Mouse (Mus musculus): ENCODE data around the gene Rere. TPM values are rescaled to one million over a fixed set of nuclear protein-coding genes. Genes with fewer than 3 reads are reported as not detected.
"Not testable (repeated sequence)": the region's sequence is repeated elsewhere in the genome, so short reads cannot be mapped to it uniquely, and the experiment has no call there.

The Rere gene
- total RNA-seq, 1 experiment from 2014 or later, result 108 TPM

- no peak for DNase-seq
Observed at GRCm38 (mm10) chr4:150509026-150509712, 227.7 kb downstream of the Rere start.

GRCm38 (mm10) chr4:150510036-150510435 lies 228.6 kb downstream of the Rere start:
- DNase-seq, result no peak

- not testable (repeated sequence) for DNase-seq
Observed at GRCm38 (mm10) chr4:150513387-150513786, 231.9 kb downstream of the Rere start.

GRCm38 (mm10) chr4:150516201-150516600 lies 234.8 kb downstream of the Rere start:
- peak; percentile 22 for DNase-seq

- peak; percentile 26 for DNase-seq
Observed at GRCm38 (mm10) chr4:150517381-150517780, 235.9 kb downstream of the Rere start.

- no peak for DNase-seq
Observed at GRCm38 (mm10) chr4:150518826-150519225, 237.4 kb downstream of the Rere start.

GRCm38 (mm10) chr4:150520069-150520468 lies 238.6 kb downstream of the Rere start:
- no peak for DNase-seq

GRCm38 (mm10) chr4:150522425-150522824 lies 241.0 kb downstream of the Rere start:
- no peak for DNase-seq

GRCm38 (mm10) chr4:150523351-150523750 lies 241.9 kb downstream of the Rere start:
- no peak for DNase-seq

GRCm38 (mm10) chr4:150526269-150526668 lies 244.8 kb downstream of the Rere start:
- no peak for DNase-seq

- no peak for DNase-seq
Observed at GRCm38 (mm10) chr4:150528426-150528825, 247.0 kb downstream of the Rere start.

GRCm38 (mm10) chr4:150528846-150529245 lies 247.4 kb downstream of the Rere start:
- no peak for DNase-seq

- no peak for DNase-seq
Observed at GRCm38 (mm10) chr4:150531869-150532268, 250.4 kb downstream of the Rere start.

- peak; percentile 27 for DNase-seq
Observed at GRCm38 (mm10) chr4:150536821-150537510, 255.5 kb downstream of the Rere start.

GRCm38 (mm10) chr4:150539846-150540245 lies 258.4 kb downstream of the Rere start:
- DNase-seq, result no peak

- no peak for DNase-seq
Observed at GRCm38 (mm10) chr4:150540392-150541094, 259.1 kb downstream of the Rere start.

GRCm38 (mm10) chr4:150544231-150544630 lies 262.8 kb downstream of the Rere start:
- peak; percentile 53 for DNase-seq

- peak; percentile 80 for DNase-seq
Observed at GRCm38 (mm10) chr4:150544652-150545258, 263.3 kb downstream of the Rere start.

- DNase-seq, result no peak
Observed at GRCm38 (mm10) chr4:150545775-150546174, 264.3 kb downstream of the Rere start.

- DNase-seq, result not testable (repeated sequence)
Observed at GRCm38 (mm10) chr4:150546296-150546695, 264.9 kb downstream of the Rere start.

GRCm38 (mm10) chr4:150549393-150549792 lies 267.9 kb downstream of the Rere start:
- DNase-seq, result no peak

GRCm38 (mm10) chr4:150549989-150550716 lies 268.7 kb downstream of the Rere start:
- no peak for DNase-seq
